Mouse (Mus musculus): ENCODE measurements around the gene Gm20877.
"Not testable (repeated sequence)": the region's sequence is repeated elsewhere in the genome, so short reads cannot be mapped to it uniquely, and the experiment has no call there.

Gene Gm20877

DNA sequence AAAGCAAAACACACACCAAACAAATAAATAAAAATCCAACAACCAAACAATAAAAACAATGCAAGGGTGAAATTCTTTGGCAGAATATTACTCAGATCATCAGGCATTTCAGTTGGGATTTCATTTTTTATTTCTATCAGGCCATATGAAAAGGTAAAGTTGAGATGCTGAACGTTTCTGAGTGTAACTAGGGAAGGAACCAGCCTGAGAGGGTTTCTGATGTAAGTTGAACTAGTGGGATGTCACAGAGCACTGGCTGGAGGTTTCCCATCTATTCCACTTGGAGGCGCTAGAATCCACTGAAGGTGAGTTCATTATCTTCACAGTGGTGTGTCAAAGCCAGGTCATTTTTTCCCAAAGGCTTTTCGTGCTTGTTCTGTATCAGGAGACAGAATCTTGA is at the start of gene Gm20877:
Gene Gm20877 (plus strand): TSS at position 301 of the 400 bp plus-strand sequence.
- not testable (repeated sequence) for DNase-seq (ENCODE audit: low read depth, low spot score)

All from skeletal muscle tissue, adult 2 months (tissue).